Mouse (Mus musculus): ENCODE measurements around the gene Lef1. TPM values are rescaled to one million over a fixed set of nuclear protein-coding genes. Genes with fewer than 3 reads are reported as not detected.

Lef1 gene
- total RNA-seq, 1 experiment from 2014 or later = 39.2 TPM

DNA sequence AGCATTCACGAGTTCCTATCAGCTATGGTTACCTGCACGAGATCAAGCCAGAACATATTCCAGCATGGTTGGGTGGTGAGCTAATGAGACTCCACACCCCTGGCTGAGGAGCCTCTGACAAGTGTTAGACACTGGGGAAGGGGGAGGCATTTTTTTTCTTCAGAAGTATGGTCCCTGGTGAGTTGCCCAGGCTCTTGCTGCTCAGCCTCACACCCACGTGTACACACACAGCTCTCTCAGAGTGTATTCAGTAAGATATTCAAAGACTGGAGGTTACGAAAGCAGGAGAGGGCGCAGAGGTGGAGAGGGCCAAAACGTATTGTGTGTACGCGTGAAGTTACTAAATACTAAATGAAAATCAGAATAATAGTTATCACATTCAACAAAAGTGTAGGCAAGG is 155.2 kb downstream of the Lef1 start:
- no peak for ATAC-seq (ENCODE audit: extremely low read depth, insufficient number of reproducible peaks, low FRiP score, poor library complexity, severe bottlenecking)

DNA sequence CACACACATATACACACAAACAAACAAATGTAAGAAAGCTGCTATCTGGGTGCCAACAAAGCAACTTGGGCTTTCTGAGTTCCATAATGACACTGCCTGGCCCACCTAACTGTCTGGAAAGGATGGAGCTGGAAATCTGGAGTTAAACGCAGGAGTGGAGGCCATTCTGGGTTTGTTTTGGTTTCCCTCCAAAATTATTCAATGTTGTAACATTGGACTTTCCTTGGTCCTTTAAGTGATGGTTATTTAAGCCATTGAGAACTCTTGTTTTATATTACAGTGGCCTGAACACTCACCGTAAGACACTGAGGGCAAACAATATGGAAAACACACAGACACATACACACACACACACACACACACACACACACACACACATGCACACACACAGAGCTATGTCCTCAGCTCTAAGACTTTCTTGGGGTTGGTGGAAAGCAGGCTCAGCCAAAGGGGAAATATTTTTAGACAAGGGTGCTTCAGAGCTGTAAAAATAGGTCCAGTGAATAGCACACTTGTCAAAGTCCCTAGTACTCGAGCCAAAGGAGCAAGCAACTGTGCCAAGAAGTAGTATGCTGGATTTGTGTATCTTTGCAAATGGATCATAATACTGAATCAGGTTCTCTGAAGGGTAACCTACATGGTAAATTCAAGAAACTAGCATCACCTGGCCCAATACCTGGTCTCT is 156.2 kb downstream of the Lef1 start:
- no peak for ATAC-seq (ENCODE audit: extremely low read depth, insufficient number of reproducible peaks, low FRiP score, poor library complexity, severe bottlenecking)

DNA sequence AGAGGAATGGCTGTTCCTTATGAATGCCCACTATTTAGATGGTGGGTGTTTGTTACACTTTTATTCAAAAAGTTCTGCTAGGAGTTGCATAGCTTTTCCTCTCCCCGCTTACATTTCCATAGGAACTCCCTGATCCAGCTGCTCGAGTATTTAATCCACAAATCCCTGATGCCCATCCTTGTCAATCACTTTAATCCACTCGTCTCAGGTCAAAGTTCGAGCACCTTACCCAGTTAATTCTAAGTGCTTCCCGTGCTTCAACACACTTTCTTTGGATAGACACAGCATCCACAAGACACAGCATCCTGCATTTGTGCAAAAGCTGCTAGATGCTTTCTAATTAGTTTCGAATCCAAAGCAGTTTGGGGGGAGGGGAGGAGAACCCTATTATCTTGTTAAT is 160.1 kb downstream of the Lef1 start:
- no peak for ATAC-seq (ENCODE audit: extremely low read depth, insufficient number of reproducible peaks, low FRiP score, poor library complexity, severe bottlenecking)

DNA sequence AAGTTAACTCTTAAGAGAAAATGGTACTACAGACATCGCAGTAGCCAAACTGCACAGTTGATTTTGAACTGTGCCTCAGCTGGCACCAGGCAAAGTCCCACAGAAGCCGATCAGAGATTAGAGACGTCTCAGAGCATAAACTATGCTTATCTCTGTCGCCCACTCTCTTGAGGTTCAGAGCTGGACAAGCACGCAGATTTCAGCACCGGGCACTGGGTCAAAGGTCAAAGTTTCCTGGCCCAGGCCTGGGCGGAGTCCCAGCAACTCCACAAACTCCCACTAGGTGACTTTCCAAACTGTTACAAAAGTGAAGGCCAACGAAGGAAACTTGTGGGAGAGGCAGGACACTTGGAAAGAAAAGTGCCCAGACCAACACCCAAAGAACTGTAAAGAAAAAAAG is 160.9 kb downstream of the Lef1 start:
- no peak for ATAC-seq (ENCODE audit: extremely low read depth, insufficient number of reproducible peaks, low FRiP score, poor library complexity, severe bottlenecking)

DNA sequence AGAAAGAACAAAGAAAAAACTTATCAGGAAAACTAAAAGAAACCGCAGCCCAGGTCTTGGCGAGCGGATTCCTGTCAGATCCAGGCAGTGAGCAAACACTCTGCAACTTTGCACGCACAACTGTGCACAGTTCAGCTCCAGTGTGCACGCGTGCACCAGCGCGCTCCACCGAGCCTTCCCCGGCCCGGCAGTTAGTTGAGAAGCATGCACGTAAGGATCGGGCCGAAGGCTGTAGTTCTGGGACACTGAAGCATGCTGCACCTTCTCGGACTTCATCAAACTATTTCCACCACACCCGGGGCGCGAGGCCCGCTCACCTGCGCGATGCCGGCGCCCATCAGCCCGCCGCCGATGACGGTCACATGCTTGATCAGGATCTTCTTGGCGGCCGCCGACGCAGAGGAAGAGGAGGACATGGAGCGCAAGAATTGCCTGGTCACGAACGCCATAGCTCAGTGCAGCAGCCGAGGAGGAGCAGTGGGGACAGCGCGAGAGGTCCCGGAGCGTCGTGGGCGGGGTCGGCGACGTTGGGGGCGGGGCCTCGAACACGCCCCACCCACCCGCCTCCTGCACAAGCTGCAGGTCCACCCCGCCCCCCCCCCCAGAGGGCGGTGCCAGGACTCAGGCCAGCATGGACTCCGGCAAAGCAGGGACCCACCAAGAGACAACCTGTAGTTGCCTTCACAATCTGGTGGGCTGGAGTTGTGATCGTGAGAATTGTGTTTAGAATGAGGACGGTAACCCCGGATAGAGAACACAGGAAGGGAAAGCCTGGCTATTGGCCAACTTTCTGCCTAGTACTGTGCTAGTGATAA is 161.5 kb downstream of the Lef1 start, which contains the start of gene Hadh:
Hadh (minus strand) TSS at position 543 of the 815 bp plus-strand sequence.
- peak; percentile 76 for ATAC-seq (ENCODE audit: extremely low read depth, insufficient number of reproducible peaks, low FRiP score, poor library complexity, severe bottlenecking)

DNA sequence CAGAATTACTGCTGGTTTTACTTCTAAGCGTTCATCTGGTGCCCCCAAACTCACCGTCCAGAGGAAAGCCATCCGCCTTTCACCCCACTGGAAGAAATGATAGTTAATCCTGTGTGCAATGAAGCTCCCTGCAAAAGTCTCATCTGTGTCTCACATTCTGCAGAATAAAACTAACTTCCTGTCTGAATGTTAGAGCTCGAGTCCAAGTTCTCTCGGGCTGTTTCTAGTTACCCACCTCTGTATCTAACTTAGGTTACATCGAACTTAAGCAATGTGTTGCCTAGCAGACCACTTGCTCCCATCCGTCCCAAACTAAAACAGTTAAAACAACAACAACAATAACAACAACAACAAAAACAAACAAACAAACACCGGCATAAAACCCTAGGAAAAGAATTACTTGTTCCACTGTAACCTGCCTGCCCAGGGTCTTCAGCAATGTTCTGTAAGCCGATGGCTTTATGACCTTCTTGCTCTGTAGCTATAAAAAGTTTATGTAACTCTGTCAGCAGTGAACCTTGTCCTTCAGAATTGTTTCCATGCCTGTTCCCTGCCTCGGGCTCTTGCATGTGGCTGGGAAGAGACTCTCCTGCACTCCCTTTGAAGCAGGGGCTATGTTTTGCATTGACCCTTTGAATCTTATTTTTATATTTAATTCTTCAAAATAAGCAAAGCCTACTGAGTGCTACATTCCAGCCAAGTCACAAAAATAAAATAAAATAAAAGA is 162.3 kb downstream of the Lef1 start:
- ATAC-seq (ENCODE audit: extremely low read depth, insufficient number of reproducible peaks, low FRiP score, poor library complexity, severe bottlenecking) = no peak

Other genes with a start within 250 kb of the Lef1 start
- 14.7 and 22.2 TPM in 2 replicates for gene Hadh, start 161.6 kb downstream of the Lef1 start, total RNA-seq (2017)
- gene Cyp2u1, start 192.8 kb downstream of the Lef1 start, total RNA-seq (2017) = not detected in 2 replicates